Mouse (Mus musculus) MEL (cell line): ENCODE data around the gene Treh.
"Not testable (repeated sequence)": the region's sequence is repeated elsewhere in the genome, so short reads cannot be mapped to it uniquely, and the experiment has no call there.

Experiments
- CHD2 ChIP-seq: IDR thresholded peaks from 2 replicates; pipeline ENCODE4 v1.6.1; 2011; ENCODE audit warnings: low read length, improper control_type of control experiment
- CTCF ChIP-seq, 3 experiments: IDR thresholded peaks in 2 of 3; conservative IDR thresholded peaks in 1 of 3; 2 replicates each; pipeline ENCODE4 v1.5.1; 2011 to 2012; ENCODE audit warnings: low read length in 3 of 3, low read depth in 2 of 3, mild to moderate bottlenecking in 2 of 3, improper control_type of control experiment in 1 of 3, inconsistent platforms in 1 of 3, mixed read lengths in 1 of 3, moderate library complexity in 1 of 3; ENCODE audit not compliant: control insufficient read depth in 1 of 3, insufficient read depth in 1 of 3, poor library complexity in 1 of 3, severe bottlenecking in 1 of 3
- ELF1 ChIP-seq: IDR thresholded peaks from 2 replicates; pipeline ENCODE4 v1.6.1; 2014; ENCODE audit warnings: low read depth, mild to moderate bottlenecking, inconsistent platforms, low read length, improper control_type of control experiment, moderate library complexity
- EP300 ChIP-seq, 2 experiments: IDR thresholded peaks; 2 replicates each; pipeline ENCODE4 v1.6.1; 2011; ENCODE audit warnings: improper control_type of control experiment in 2 of 2, low read length in 2 of 2, low read depth in 1 of 2, mild to moderate bottlenecking in 1 of 2
- GATA1 ChIP-seq: IDR thresholded peaks from 2 replicates; pipeline ENCODE4 v1.6.1; 2011; ENCODE audit warnings: low read depth, low read length, improper control_type of control experiment
- MEF2A ChIP-seq: IDR thresholded peaks from 2 replicates; pipeline ENCODE4 v1.6.1; 2014; ENCODE audit warnings: low read depth, mild to moderate bottlenecking, inconsistent platforms, low read length, improper control_type of control experiment; ENCODE audit not compliant: poor library complexity, insufficient replicate concordance, severe bottlenecking; ENCODE audit errors: extremely low read depth
- MYB ChIP-seq: IDR thresholded peaks from 2 replicates; pipeline ENCODE4 v1.6.1; 2011; ENCODE audit warnings: mild to moderate bottlenecking, low read depth, low read length, improper control_type of control experiment
- POLR2A ChIP-seq, 2 experiments: IDR thresholded peaks; 2 replicates each; pipeline ENCODE4 v1.6.1; 2011 to 2012; ENCODE audit warnings: low read length in 2 of 2, mild to moderate bottlenecking in 2 of 2, control low read depth in 1 of 2, improper control_type of control experiment in 1 of 2, low read depth in 1 of 2, moderate library complexity in 1 of 2; ENCODE audit not compliant: control insufficient read depth in 1 of 2, insufficient read depth in 1 of 2, poor library complexity in 1 of 2
- USF1 ChIP-seq: IDR thresholded peaks from 2 replicates; pipeline ENCODE4 v1.6.1; 2014; ENCODE audit warnings: low read depth, mild to moderate bottlenecking, inconsistent platforms, low read length, improper control_type of control experiment, moderate library complexity
- ZC3H11A ChIP-seq: IDR thresholded peaks from 2 replicates; pipeline ENCODE4 v1.6.1; 2012; ENCODE audit warnings: low read depth, mild to moderate bottlenecking, inconsistent platforms, low read length, improper control_type of control experiment
- ZNF384 ChIP-seq: IDR thresholded peaks from 2 replicates; pipeline ENCODE4 v1.6.1; 2012; ENCODE audit warnings: low read depth, mild to moderate bottlenecking, inconsistent platforms, low read length, improper control_type of control experiment

DNA sequence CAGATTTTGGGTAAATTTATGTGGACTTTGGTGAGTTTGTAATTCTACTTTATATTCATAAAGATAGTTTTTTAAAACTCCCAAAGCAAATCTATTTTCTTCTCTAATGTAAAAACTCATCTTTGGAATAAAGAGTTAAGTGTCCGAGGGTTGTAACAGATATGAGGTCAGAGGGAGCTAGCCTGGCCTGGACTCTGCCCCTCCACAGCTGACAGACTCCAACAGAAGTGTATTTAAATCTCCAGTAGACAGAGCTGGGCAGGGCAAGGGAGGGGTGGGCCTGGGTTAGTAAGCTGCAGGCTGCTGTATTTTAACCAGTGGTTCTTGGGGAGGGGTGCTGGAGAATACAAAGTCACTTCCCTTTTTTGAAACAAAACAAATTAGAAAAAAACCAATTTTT, 33.0 kb upstream of the Treh start:
- not testable (repeated sequence) for TF ChIP-seq USF1; CTCF (IDR thresholded peaks at IDR 0.05 in 2 of 3, conservative IDR thresholded peaks at IDR 0.05 in 1 of 3; ENCODE audit: control insufficient read depth in 1 of 3, insufficient read depth in 1 of 3, low read depth in 2 of 3, low read length in 3 of 3, poor library complexity in 1 of 3, severe bottlenecking in 1 of 3); CHD2; ZNF384; POLR2A (IDR thresholded peaks at IDR 0.05; ENCODE audit: control insufficient read depth in 1 of 2, insufficient read depth in 1 of 2, low read depth in 1 of 2, low read length in 2 of 2, poor library complexity in 1 of 2); MEF2A; ELF1; ZC3H11A; EP300 (IDR thresholded peaks at IDR 0.05; ENCODE audit: low read depth in 1 of 2, low read length in 2 of 2); MYB; GATA1
